Mouse (Mus musculus) embryonic facial prominence, embryonic 14.5 days (tissue): ENCODE data around the gene Rnasek. TPM values are rescaled to one million over a fixed set of nuclear protein-coding genes. Genes with fewer than 3 reads are reported as not detected.

Experiments
- ATAC-seq: fragments of 200-750 bp; cut with Nextera tagmentation; 2 replicates; pipeline ENCODE4 v1.8.0; 2017; ENCODE audit warnings: low read depth, moderate number of reproducible peaks, moderate TSS enrichment
- DNase-seq: peaks from one replicate; pipeline ENCODE4 v3.0.0-alpha.2; 2015; ENCODE audit warnings: low spot score
- H3K27ac ChIP-seq: fragments of 300-500 bp; sonication (generic); replicated peaks from 2 replicates; pipeline ENCODE4 v1.5.1; 2014; ENCODE audit warnings: low read depth, mild to moderate bottlenecking, low read length, moderate library complexity
- H3K27me3 ChIP-seq: fragments of 300-500 bp; sonication (generic); replicated peaks from 2 replicates; pipeline ENCODE4 v1.6.1; 2014; ENCODE audit warnings: low read length; ENCODE audit not compliant: control insufficient read depth, insufficient read depth
- H3K36me3 ChIP-seq: fragments of 300-500 bp; sonication (generic); 2 replicates; pipeline ENCODE4 v1.6.1; 2014; ENCODE audit warnings: low read length, mixed read lengths; ENCODE audit not compliant: control insufficient read depth, insufficient read depth
- H3K4me1 ChIP-seq: fragments of 300-500 bp; sonication (generic); 2 replicates; pipeline ENCODE4 v1.6.1; 2014; ENCODE audit warnings: antibody characterized with exemption, low read length; ENCODE audit not compliant: control insufficient read depth, insufficient read depth
- H3K4me2 ChIP-seq: fragments of 300-500 bp; sonication (generic); 2 replicates; pipeline ENCODE4 v1.6.1; 2014; ENCODE audit warnings: low read depth, mild to moderate bottlenecking, low read length, moderate library complexity, mixed read lengths
- H3K4me3 ChIP-seq: fragments of 300-500 bp; sonication (generic); 2 replicates; pipeline ENCODE4 v1.5.1; 2014; ENCODE audit warnings: low read depth, mild to moderate bottlenecking, low read length
- H3K9ac ChIP-seq: fragments of 300-500 bp; sonication (generic); 2 replicates; pipeline ENCODE4 v1.6.1; 2014; ENCODE audit warnings: low read depth, mild to moderate bottlenecking, low read length, moderate library complexity, mixed read lengths
- H3K9me3 ChIP-seq: fragments of 300-500 bp; sonication (generic); 2 replicates; pipeline ENCODE4 v1.6.1; 2016; ENCODE audit warnings: low read length; ENCODE audit not compliant: control insufficient read depth
- WGBS: fragments of 180-500 bp; shearing (Covaris S2); extraction: QIAGEN DNeasy Blood & Tissue Kit; methylation state at CpG from one replicate; pipeline ENCODE4 v1.1.7; 2014; 5-methylcytosine and 5-hydroxymethylcytosine counted together
- polyA plus RNA-seq: library from polyadenylated mRNA; unstranded; fragments of >200 nt; fragmentation: Nextera tagmentation; extraction: Ambion mirVana; gene quantifications from 2 replicates; pipeline ENCODE4 v1.2.1, GENCODE M21; 2014

Gene Rnasek
- polyA plus RNA-seq, 1 experiment from 2014 or later = 204 TPM

- Histone ChIP-seq H3K9me3 (no peaks in the 10 kb centered on the region), H3K4me1 (peaks cover 16% of the 10 kb centered on the region), H3K27ac (no peak overlapping the region), H3K4me2 (no peak overlapping the region), H3K4me3 (no peak overlapping the region), H3K36me3 (no peaks in the 10 kb centered on the region; the same call in 1 of the 2 replicates), H3K27me3 (peaks cover 46% of the 10 kb centered on the region), H3K9ac (no peak overlapping the region)
- DNase-seq (no peak), ATAC-seq (no peak)
- 63% methylated on average over 6 of the region's 6 CpGs for WGBS
Observed at GRCm38 (mm10) chr11:70211972-70212371, 27.7 kb downstream of the Rnasek start.

GRCm38 (mm10) chr11:70210681-70211080, 29.0 kb downstream of the Rnasek start:
- Histone ChIP-seq H3K27me3 (peaks cover 33% of the 10 kb centered on the region), H3K4me2 (no peak overlapping the region), H3K4me1 (peaks cover 16% of the 10 kb centered on the region), H3K36me3 (no peaks in the 10 kb centered on the region), H3K9me3 (no peaks in the 10 kb centered on the region), H3K27ac (no peak overlapping the region), H3K4me3 (no peak overlapping the region), H3K9ac (no peak overlapping the region)
- no peak for DNase-seq
- no peak for ATAC-seq
- WGBS = 85% methylated on average over 2 of the region's 2 CpGs

GRCm38 (mm10) chr11:70208778-70209388, 30.8 kb downstream of the Rnasek start:
- peaks cover 15% of the 10 kb centered on the region for H3K27me3 ChIP-seq
- H3K4me2 ChIP-seq = no peak overlapping the region
- ATAC-seq = no peak
- H3K4me1 ChIP-seq = peaks cover 1% of the 10 kb centered on the region; the same call in 1 of the 2 replicates
- H3K9me3 ChIP-seq = no peaks in the 10 kb centered on the region
- no peak overlapping the region for H3K27ac ChIP-seq
- WGBS = 73% methylated on average over 5 of the region's 5 CpGs
- H3K4me3 ChIP-seq = no peak overlapping the region
- H3K36me3 ChIP-seq = no peaks in the 10 kb centered on the region
- no peak for DNase-seq
- H3K9ac ChIP-seq = no peak overlapping the region

GRCm38 (mm10) chr11:70207283-70207682, 32.4 kb downstream of the Rnasek start:
- WGBS = 84% methylated on average over 7 of the region's 7 CpGs
- Histone ChIP-seq H3K9ac (no peak overlapping the region), H3K36me3 (no peaks in the 10 kb centered on the region), H3K4me2 (no peak overlapping the region), H3K9me3 (no peaks in the 10 kb centered on the region), H3K4me3 (no peak overlapping the region), H3K4me1 (no peaks in the 10 kb centered on the region), H3K27ac (no peak overlapping the region), H3K27me3 (no peaks in the 10 kb centered on the region; the same call in 1 of the 2 replicates)
- DNase-seq (no peak), ATAC-seq (no peak)

GRCm38 (mm10) chr11:70206801-70207200, 32.8 kb downstream of the Rnasek start:
- no peak for ATAC-seq
- 73% methylated on average over 2 of the region's 2 CpGs for WGBS
- Histone ChIP-seq H3K9me3 (no peaks in the 10 kb centered on the region), H3K4me2 (no peak overlapping the region), H3K36me3 (no peaks in the 10 kb centered on the region), H3K4me3 (no peak overlapping the region), H3K27ac (no peak overlapping the region), H3K9ac (no peak overlapping the region), H3K4me1 (no peaks in the 10 kb centered on the region), H3K27me3 (no peaks in the 10 kb centered on the region)
- DNase-seq = no peak

GRCm38 (mm10) chr11:70201691-70202090, 38.0 kb downstream of the Rnasek start:
- Histone ChIP-seq H3K27me3 (no peaks in the 10 kb centered on the region), H3K4me1 (no peaks in the 10 kb centered on the region), H3K4me3 (no peak overlapping the region), H3K4me2 (no peak overlapping the region), H3K9me3 (no peaks in the 10 kb centered on the region), H3K36me3 (no peaks in the 10 kb centered on the region), H3K9ac (no peak overlapping the region), H3K27ac (no peak overlapping the region)
- DNase-seq (peak; percentile 88), ATAC-seq (peak; percentile 76; the same call in 1 of the 2 replicates)
- WGBS = 38% methylated on average over 5 of the region's 5 CpGs

- H3K27me3 ChIP-seq = no peaks in the 10 kb centered on the region
- H3K4me1 ChIP-seq = no peaks in the 10 kb centered on the region
- no peak overlapping the region for H3K9ac ChIP-seq
- H3K9me3 ChIP-seq = no peaks in the 10 kb centered on the region
- H3K27ac ChIP-seq = no peak overlapping the region
- DNase-seq (no peak), ATAC-seq (no peak)
- 79% methylated on average over 5 of the region's 5 CpGs for WGBS
- H3K4me2 ChIP-seq = no peak overlapping the region
- no peaks in the 10 kb centered on the region for H3K36me3 ChIP-seq
- no peak overlapping the region for H3K4me3 ChIP-seq
Observed at GRCm38 (mm10) chr11:70200036-70200608, 39.5 kb downstream of the Rnasek start.

- Histone ChIP-seq H3K9me3 (no peaks in the 10 kb centered on the region), H3K27me3 (no peaks in the 10 kb centered on the region), H3K4me1 (no peaks in the 10 kb centered on the region), H3K27ac (no peak overlapping the region), H3K36me3 (no peaks in the 10 kb centered on the region), H3K4me3 (no peak overlapping the region), H3K4me2 (no peak overlapping the region), H3K9ac (no peak overlapping the region)
- WGBS = 80% methylated on average over 8 of the region's 8 CpGs
- no peak for ATAC-seq
- no peak for DNase-seq
Observed at GRCm38 (mm10) chr11:70199107-70199506, 40.5 kb downstream of the Rnasek start.

GRCm38 (mm10) chr11:70198332-70198731, 41.3 kb downstream of the Rnasek start:
- DNase-seq (no peak), ATAC-seq (no peak)
- Histone ChIP-seq H3K27me3 (no peaks in the 10 kb centered on the region), H3K9ac (no peak overlapping the region), H3K4me2 (no peak overlapping the region), H3K4me1 (peaks cover 4% of the 10 kb centered on the region; the same call in 1 of the 2 replicates), H3K36me3 (no peaks in the 10 kb centered on the region), H3K27ac (no peak overlapping the region), H3K4me3 (no peak overlapping the region), H3K9me3 (no peaks in the 10 kb centered on the region)
- 85% methylated on average over 3 of the region's 3 CpGs for WGBS
